Mouse (Mus musculus) midbrain, embryonic 11.5 days (tissue): ENCODE measurements around the gene Tekt3. TPM values are rescaled to one million over a fixed set of nuclear protein-coding genes. Genes with fewer than 3 reads are reported as not detected.

ENCODE experiments used
- ATAC-seq: fragments of 200-750 bp; cut with Nextera tagmentation; 2 replicates; pipeline ENCODE4 v1.8.0; 2017; ENCODE audit warnings: moderate TSS enrichment, moderate library complexity; ENCODE audit not compliant: low FRiP score
- DNase-seq: peaks from one replicate; pipeline ENCODE4 v3.0.0; 2015; ENCODE audit warnings: low spot score; ENCODE audit errors: missing footprints
- H3K27ac ChIP-seq: fragments of 300-500 bp; sonication (generic); 2 replicates; pipeline ENCODE4 v1.5.1; 2014; ENCODE audit warnings: low read depth, low read length
- H3K27me3 ChIP-seq: fragments of 300-500 bp; sonication (generic); 2 replicates; pipeline ENCODE4 v1.6.1; 2014; ENCODE audit warnings: mild to moderate bottlenecking, low read length, moderate library complexity, mixed read lengths; ENCODE audit not compliant: control insufficient read depth, insufficient read depth
- H3K36me3 ChIP-seq: fragments of 300-500 bp; sonication (generic); 2 replicates; pipeline ENCODE4 v1.6.1; 2014; ENCODE audit warnings: mild to moderate bottlenecking, low read length, moderate library complexity, mixed read lengths; ENCODE audit not compliant: control insufficient read depth, insufficient read depth
- H3K4me1 ChIP-seq: fragments of 300-500 bp; sonication (generic); 2 replicates; pipeline ENCODE4 v1.6.1; 2014; ENCODE audit warnings: low read length; ENCODE audit not compliant: control insufficient read depth, insufficient read depth
- H3K4me2 ChIP-seq: fragments of 300-500 bp; sonication (generic); 2 replicates; pipeline ENCODE4 v1.6.1; 2014; ENCODE audit warnings: mild to moderate bottlenecking, moderate library complexity
- H3K4me3 ChIP-seq: fragments of 300-500 bp; sonication (generic); 2 replicates; pipeline ENCODE4 v1.5.1; 2014; ENCODE audit warnings: low read depth, low read length
- H3K9ac ChIP-seq: fragments of 300-500 bp; sonication (generic); 2 replicates; pipeline ENCODE4 v1.6.1; 2014; ENCODE audit warnings: low read length
- H3K9me3 ChIP-seq: fragments of 300-500 bp; sonication (generic); 2 replicates; pipeline ENCODE4 v1.6.1; 2016; ENCODE audit warnings: low read length; ENCODE audit not compliant: control insufficient read depth
- WGBS: fragments of 180-500 bp; shearing (Covaris S2); extraction: QIAGEN DNeasy Blood & Tissue Kit; methylation state at CpG from one replicate; pipeline ENCODE4 v1.1.7; 2014; 5-methylcytosine and 5-hydroxymethylcytosine counted together
- polyA plus RNA-seq: library from polyadenylated mRNA; unstranded; fragments of >200 nt; fragmentation: Nextera tagmentation; extraction: Ambion mirVana; gene quantifications from 2 replicates; pipeline ENCODE4 v1.2.1, GENCODE M21; 2014

Tekt3 gene
- not detected in 2 replicates for polyA plus RNA-seq

- WGBS = 7% methylated on average over 17 of the region's 17 CpGs
Observed at GRCm38 (mm10) chr11:63061446-63061845, at the start of gene Tekt3. TSS of gene Tekt3 (plus strand) at chr11:63061654.

GRCm38 (mm10) chr11:63017327-63018082 lies 43.9 kb upstream of the Tekt3 start:
- DNase-seq = no peak
- H3K4me2 ChIP-seq = no peak overlapping the region
- no peak for ATAC-seq
- H3K9me3 ChIP-seq = no peaks in the 10 kb centered on the region
- H3K9ac ChIP-seq = no peak overlapping the region
- H3K4me1 ChIP-seq = no peaks in the 10 kb centered on the region; the same call in 1 of the 2 replicates
- H3K36me3 ChIP-seq = no peaks in the 10 kb centered on the region
- no peaks in the 10 kb centered on the region for H3K27me3 ChIP-seq
- H3K4me3 ChIP-seq = no peak overlapping the region
- 79% methylated on average over 6 of the region's 6 CpGs for WGBS
- no peak overlapping the region for H3K27ac ChIP-seq

More at GRCm38 (mm10) chr11:63061446-63061845, at the start of gene Tekt3:
- peak; percentile 87 for DNase-seq
- H3K9me3 ChIP-seq = no peaks in the 10 kb centered on the region
- H3K36me3 ChIP-seq = no peaks in the 10 kb centered on the region
- no peak within 1 kb of the TSS for H3K9ac ChIP-seq
- no peaks in the 10 kb centered on the region for H3K27me3 ChIP-seq
- peaks cover 2% of the 10 kb centered on the region; the same call in 1 of the 2 replicates for H3K4me1 ChIP-seq
- no peak within 1 kb of the TSS for H3K27ac ChIP-seq
- 0 out of 2 replicates have a peak, but pooled peaks have one; percentile 52 for ATAC-seq
- peak within 1 kb of the TSS; percentile 25 for H3K4me2 ChIP-seq
- H3K4me3 ChIP-seq = no peak within 1 kb of the TSS

- no peaks in the 10 kb centered on the region for H3K9me3 ChIP-seq
- H3K4me2 ChIP-seq = no peak overlapping the region
- no peaks in the 10 kb centered on the region for H3K36me3 ChIP-seq
- no peak overlapping the region for H3K4me3 ChIP-seq
- DNase-seq (no peak), ATAC-seq (no peak)
- H3K27me3 ChIP-seq = no peaks in the 10 kb centered on the region
- no peak overlapping the region for H3K27ac ChIP-seq
- no peaks in the 10 kb centered on the region; the same call in 1 of the 2 replicates for H3K4me1 ChIP-seq
- H3K9ac ChIP-seq = no peak overlapping the region
- WGBS = 86% methylated on average over 6 of the region's 6 CpGs
Observed at GRCm38 (mm10) chr11:63018083-63018622, 43.3 kb upstream of the Tekt3 start.

GRCm38 (mm10) chr11:63020633-63021032 lies 40.8 kb upstream of the Tekt3 start:
- no peaks in the 10 kb centered on the region for H3K36me3 ChIP-seq
- no peak overlapping the region for H3K4me2 ChIP-seq
- DNase-seq (no peak), ATAC-seq (no peak)
- no peaks in the 10 kb centered on the region for H3K27me3 ChIP-seq
- H3K4me1 ChIP-seq = no peaks in the 10 kb centered on the region; the same call in 1 of the 2 replicates
- H3K9me3 ChIP-seq = no peaks in the 10 kb centered on the region
- H3K9ac ChIP-seq = no peak overlapping the region
- H3K27ac ChIP-seq = no peak overlapping the region
- no peak overlapping the region for H3K4me3 ChIP-seq

GRCm38 (mm10) chr11:63021141-63021806 lies 40.2 kb upstream of the Tekt3 start:
- Histone ChIP-seq H3K27ac (no peak overlapping the region), H3K4me2 (no peak overlapping the region), H3K27me3 (no peaks in the 10 kb centered on the region), H3K4me3 (no peak overlapping the region), H3K36me3 (no peaks in the 10 kb centered on the region), H3K9ac (no peak overlapping the region), H3K4me1 (no peaks in the 10 kb centered on the region; the same call in 1 of the 2 replicates), H3K9me3 (no peaks in the 10 kb centered on the region)
- DNase-seq = no peak
- ATAC-seq = no peak
- 82% methylated on average over 5 of the region's 5 CpGs for WGBS

- H3K9ac ChIP-seq = no peak overlapping the region
- no peak overlapping the region for H3K4me3 ChIP-seq
- H3K4me2 ChIP-seq = no peak overlapping the region
- no peaks in the 10 kb centered on the region for H3K9me3 ChIP-seq
- no peaks in the 10 kb centered on the region for H3K27me3 ChIP-seq
- H3K4me1 ChIP-seq = no peaks in the 10 kb centered on the region; the same call in 1 of the 2 replicates
- no peak overlapping the region for H3K27ac ChIP-seq
- ATAC-seq = no peak
- WGBS = 86% methylated on average over 5 of the region's 5 CpGs
- DNase-seq = no peak
- no peaks in the 10 kb centered on the region for H3K36me3 ChIP-seq
Observed at GRCm38 (mm10) chr11:63023461-63023860, 38.0 kb upstream of the Tekt3 start.

GRCm38 (mm10) chr11:63024136-63024535 lies 37.3 kb upstream of the Tekt3 start:
- ATAC-seq = no peak
- 65% methylated on average over 2 of the region's 2 CpGs for WGBS
- Histone ChIP-seq H3K4me1 (peaks cover under 1% of the 10 kb centered on the region), H3K4me3 (no peak overlapping the region), H3K36me3 (no peaks in the 10 kb centered on the region), H3K27ac (no peak overlapping the region), H3K4me2 (no peak overlapping the region), H3K27me3 (no peaks in the 10 kb centered on the region), H3K9me3 (no peaks in the 10 kb centered on the region), H3K9ac (no peak overlapping the region)
- no peak for DNase-seq

- H3K27me3 ChIP-seq = no peaks in the 10 kb centered on the region
- H3K9me3 ChIP-seq = no peaks in the 10 kb centered on the region
- 93% methylated on average over 6 of the region's 6 CpGs for WGBS
- ATAC-seq (no peak), DNase-seq (no peak)
- no peak overlapping the region for H3K4me3 ChIP-seq
- no peak overlapping the region for H3K9ac ChIP-seq
- H3K36me3 ChIP-seq = no peaks in the 10 kb centered on the region
- no peak overlapping the region for H3K27ac ChIP-seq
- H3K4me2 ChIP-seq = no peak overlapping the region
- H3K4me1 ChIP-seq = peaks cover 2% of the 10 kb centered on the region; the same call in 1 of the 2 replicates
Observed at GRCm38 (mm10) chr11:63025476-63025875, 36.0 kb upstream of the Tekt3 start.

- no peak overlapping the region for H3K4me3 ChIP-seq
- DNase-seq = no peak
- no peak for ATAC-seq
- no peaks in the 10 kb centered on the region for H3K36me3 ChIP-seq
- H3K4me2 ChIP-seq = no peak overlapping the region
- no peaks in the 10 kb centered on the region for H3K9me3 ChIP-seq
- H3K27ac ChIP-seq = no peak overlapping the region
- H3K4me1 ChIP-seq = peaks cover 2% of the 10 kb centered on the region; the same call in 1 of the 2 replicates
- WGBS = 81% methylated on average over 9 of the region's 9 CpGs
- no peak overlapping the region for H3K9ac ChIP-seq
- no peaks in the 10 kb centered on the region for H3K27me3 ChIP-seq
Observed at GRCm38 (mm10) chr11:63026651-63027141, 34.8 kb upstream of the Tekt3 start.
